Mouse (Mus musculus) MEL (cell line): ENCODE measurements around the gene Ppp2r5d. TPM values are rescaled to one million over a fixed set of nuclear protein-coding genes. Genes with fewer than 3 reads are reported as not detected.

Experiments used
- DNase-seq: peaks from one replicate; pipeline ENCODE4 v3.0.0; 2011; ENCODE audit warnings: low read depth, low spot score
- H3K27ac ChIP-seq: 2 replicates; pipeline ENCODE4 v1.5.1; 2012; ENCODE audit warnings: low read depth, mild to moderate bottlenecking, control low read depth, low read length, moderate library complexity; ENCODE audit not compliant: control insufficient read depth
- H3K27me3 ChIP-seq, 2 experiments: fragments of 150-350 bp in 1 of 2; sonication (generic) in 1 of 2; 2 replicates each; pipeline ENCODE4 v1.6.1; 2012; ENCODE audit warnings: low read length in 2 of 2, mild to moderate bottlenecking in 2 of 2, improper control_type of control experiment in 1 of 2, moderate library complexity in 1 of 2; ENCODE audit not compliant: insufficient read depth in 2 of 2, control insufficient read depth in 1 of 2
- H3K36me3 ChIP-seq, 2 experiments: 2 replicates each; pipeline ENCODE4 v1.6.1; 2012 to 2014; ENCODE audit warnings: low read length in 2 of 2, improper control_type of control experiment in 1 of 2, inconsistent platforms in 1 of 2, mild to moderate bottlenecking in 1 of 2; ENCODE audit not compliant: insufficient read depth in 2 of 2, control insufficient read depth in 1 of 2
- H3K4me1 ChIP-seq, 2 experiments: fragments of 150-350 bp in 1 of 2; sonication (generic) in 1 of 2; 2 replicates each; pipeline ENCODE4 v1.6.1; 2012; ENCODE audit warnings: low read length in 2 of 2, improper control_type of control experiment in 1 of 2, mild to moderate bottlenecking in 1 of 2; ENCODE audit not compliant: insufficient read depth in 2 of 2, control insufficient read depth in 1 of 2
- H3K4me3 ChIP-seq, 2 experiments: fragments of 150-350 bp in 1 of 2; sonication (generic) in 1 of 2; 2 replicates each; pipeline ENCODE4 v1.5.1; 2012; ENCODE audit warnings: low read depth in 2 of 2, low read length in 2 of 2, mild to moderate bottlenecking in 2 of 2, moderate library complexity in 2 of 2, control low read depth in 1 of 2, improper control_type of control experiment in 1 of 2; ENCODE audit not compliant: control insufficient read depth in 1 of 2, insufficient read depth in 1 of 2
- H3K79me2 ChIP-seq: 2 replicates; pipeline ENCODE4 v1.6.1; 2012; ENCODE audit warnings: mild to moderate bottlenecking, low read length, moderate library complexity; ENCODE audit not compliant: control insufficient read depth, poor library complexity, insufficient read depth
- H3K9ac ChIP-seq: 2 replicates; pipeline ENCODE4 v1.6.1; 2012; ENCODE audit warnings: low read depth, mild to moderate bottlenecking, control low read depth, low read length, moderate library complexity; ENCODE audit not compliant: control insufficient read depth, poor library complexity, severe bottlenecking
- H3K9me3 ChIP-seq: fragments of 150-350 bp; sonication (generic); replicated peaks from 2 replicates; pipeline ENCODE4 v1.6.1; 2012; ENCODE audit warnings: mild to moderate bottlenecking, low read length, improper control_type of control experiment, moderate library complexity; ENCODE audit not compliant: insufficient read depth
- BHLHE40 ChIP-seq: IDR thresholded peaks from 2 replicates; pipeline ENCODE4 v1.6.1; 2012; ENCODE audit warnings: low read depth, mild to moderate bottlenecking, inconsistent platforms, low read length, improper control_type of control experiment, borderline replicate concordance
- CHD1 ChIP-seq: IDR thresholded peaks from 2 replicates; pipeline ENCODE4 v1.6.1; 2012; ENCODE audit warnings: low read depth, mild to moderate bottlenecking, inconsistent platforms, low read length, improper control_type of control experiment
- CHD2 ChIP-seq: IDR thresholded peaks from 2 replicates; pipeline ENCODE4 v1.6.1; 2011; ENCODE audit warnings: low read length, improper control_type of control experiment
- ELF1 ChIP-seq: IDR thresholded peaks from 2 replicates; pipeline ENCODE4 v1.6.1; 2014; ENCODE audit warnings: low read depth, mild to moderate bottlenecking, inconsistent platforms, low read length, improper control_type of control experiment, moderate library complexity
- ETS1 ChIP-seq: IDR thresholded peaks from 2 replicates; pipeline ENCODE4 v1.6.1; 2012; ENCODE audit warnings: low read depth, mild to moderate bottlenecking, inconsistent platforms, low read length, improper control_type of control experiment, moderate library complexity
- GABPA ChIP-seq: IDR thresholded peaks from 2 replicates; pipeline ENCODE4 v1.6.1; 2012; ENCODE audit warnings: low read depth, mild to moderate bottlenecking, inconsistent platforms, low read length, improper control_type of control experiment, moderate library complexity
- HCFC1 ChIP-seq: IDR thresholded peaks from 2 replicates; pipeline ENCODE4 v1.6.1; 2012; ENCODE audit warnings: low read depth, mild to moderate bottlenecking, inconsistent platforms, low read length, improper control_type of control experiment, moderate library complexity
- MAFK ChIP-seq: IDR thresholded peaks from 2 replicates; pipeline ENCODE4 v1.6.1; 2011; ENCODE audit warnings: low read depth, mild to moderate bottlenecking, low read length, improper control_type of control experiment, borderline replicate concordance
- MAX ChIP-seq: IDR thresholded peaks from 2 replicates; pipeline ENCODE4 v1.6.1; 2011; ENCODE audit warnings: low read length, improper control_type of control experiment
- MAZ ChIP-seq: IDR thresholded peaks from 2 replicates; pipeline ENCODE4 v1.6.1; 2012; ENCODE audit warnings: low read depth, mild to moderate bottlenecking, inconsistent platforms, low read length, improper control_type of control experiment
- MEF2A ChIP-seq: IDR thresholded peaks from 2 replicates; pipeline ENCODE4 v1.6.1; 2014; ENCODE audit warnings: low read depth, mild to moderate bottlenecking, inconsistent platforms, low read length, improper control_type of control experiment; ENCODE audit not compliant: poor library complexity, insufficient replicate concordance, severe bottlenecking; ENCODE audit errors: extremely low read depth
- MYC ChIP-seq: IDR thresholded peaks from 2 replicates; pipeline ENCODE4 v1.6.1; 2011; ENCODE audit warnings: low read depth, mild to moderate bottlenecking, low read length, improper control_type of control experiment, moderate library complexity
- NRF1 ChIP-seq: IDR thresholded peaks from 2 replicates; pipeline ENCODE4 v1.6.1; 2014; ENCODE audit warnings: low read depth, mild to moderate bottlenecking, inconsistent platforms, low read length, improper control_type of control experiment, moderate library complexity; ENCODE audit not compliant: poor library complexity, insufficient read depth, severe bottlenecking
- POLR2A ChIP-seq, 2 experiments: IDR thresholded peaks; 2 replicates each; pipeline ENCODE4 v1.6.1; 2011 to 2012; ENCODE audit warnings: low read length in 2 of 2, mild to moderate bottlenecking in 2 of 2, control low read depth in 1 of 2, improper control_type of control experiment in 1 of 2, low read depth in 1 of 2, moderate library complexity in 1 of 2; ENCODE audit not compliant: control insufficient read depth in 1 of 2, insufficient read depth in 1 of 2, poor library complexity in 1 of 2
- POLR2AphosphoS2 ChIP-seq: IDR thresholded peaks from 2 replicates; pipeline ENCODE4 v1.6.1; 2011; ENCODE audit warnings: low read length, improper control_type of control experiment
- POLR2AphosphoS5 ChIP-seq: IDR thresholded peaks from 2 replicates; pipeline ENCODE4 v1.6.1; 2012; ENCODE audit warnings: low read depth, borderline replicate concordance, mild to moderate bottlenecking, inconsistent platforms, low read length, moderate library complexity, mixed read lengths
- RAD21 ChIP-seq: IDR thresholded peaks from 2 replicates; pipeline ENCODE4 v1.6.1; 2011; ENCODE audit warnings: mild to moderate bottlenecking, low read depth, low read length, improper control_type of control experiment
- RCOR1 ChIP-seq: IDR thresholded peaks from 2 replicates; pipeline ENCODE4 v1.6.1; 2012; ENCODE audit warnings: low read depth, mild to moderate bottlenecking, inconsistent platforms, low read length, improper control_type of control experiment
- TAL1 ChIP-seq: IDR thresholded peaks from 2 replicates; pipeline ENCODE4 v1.6.1; 2012; ENCODE audit warnings: mild to moderate bottlenecking, inconsistent platforms, low read length, moderate library complexity, mixed read lengths
- USF1 ChIP-seq: IDR thresholded peaks from 2 replicates; pipeline ENCODE4 v1.6.1; 2014; ENCODE audit warnings: low read depth, mild to moderate bottlenecking, inconsistent platforms, low read length, improper control_type of control experiment, moderate library complexity
- ZKSCAN1 ChIP-seq: IDR thresholded peaks from 2 replicates; pipeline ENCODE4 v1.6.1; 2012; ENCODE audit warnings: low read depth, mild to moderate bottlenecking, inconsistent platforms, low read length, improper control_type of control experiment, moderate library complexity
- polyA plus RNA-seq, 2 experiments: library from polyadenylated mRNA; stranded (reverse) in 1 of 2; unstranded in 1 of 2; fragments of >175 nt in 1 of 2; fragments of >200 nt in 1 of 2; gene quantifications; 2 replicates each; pipeline versions ENCODE4 v1.2.1 to v1.2.4; 2012; ENCODE audit warnings: low replicate concordance in 2 of 2, low read depth in 1 of 2; ENCODE audit not compliant: insufficient read length in 2 of 2, insufficient read depth in 1 of 2, missing spikeins in 1 of 2
- total RNA-seq: library from RNA; depleted of rRNA; stranded (reverse); fragments of 300-350 nt; gene quantifications from 2 replicates; pipeline ENCODE4 v1.2.3, GENCODE M21; 2012

Gene Ppp2r5d
- total and polyA plus RNA-seq, 3 experiments: 47.6 to 82.9 (median 80.4) TPM

- peaks cover 5% of the 10 kb centered on the region for H3K79me2 ChIP-seq
- no peak overlapping the region for H3K4me3 ChIP-seq
- peaks cover 0 to 8% of the 10 kb centered on the region in 2 experiments; a peak in 1 of 4 replicates for H3K4me1 ChIP-seq
- H3K27ac ChIP-seq: no peak overlapping the region
- DNase-seq: no peak
- no peaks in the 10 kb centered on the region for H3K27me3 ChIP-seq
- no peak overlapping the region for H3K9ac ChIP-seq
- H3K9me3 ChIP-seq: no peaks in the 10 kb centered on the region
- TF ChIP-seq GABPA (no peak), MAX (no peak), MEF2A (no peak), RAD21 (no peak), POLR2AphosphoS5 (no peak), RCOR1 (no peak), USF1 (no peak), POLR2AphosphoS2 (no peak)
- TF ChIP-seq, all 39 proteins: peak for 0
- H3K36me3 ChIP-seq: peaks cover 0 to 4% of the 10 kb centered on the region in 2 experiments; a peak in 2 of 4 replicates
Measured at GRCm38 (mm10) chr17:46642060-46642459, 62.9 kb downstream of the Ppp2r5d start.

- no peaks in the 10 kb centered on the region for H3K9me3 ChIP-seq
- no peaks in the 10 kb centered on the region for H3K36me3 ChIP-seq
- no peaks in the 10 kb centered on the region for H3K27me3 ChIP-seq
- TF ChIP-seq MAFK (no peak), BHLHE40 (no peak), CHD1 (no peak), ZKSCAN1 (no peak), ELF1 (no peak), MAZ (no peak), GABPA (no peak), TAL1 (no peak), MEF2A (no peak), NRF1 (no peak), CHD2 (no peak), ETS1 (no peak), MYC (no peak), HCFC1 (no peak), POLR2A (IDR thresholded peaks at IDR 0.05; ENCODE audit: control insufficient read depth in 1 of 2, insufficient read depth in 1 of 2, low read depth in 1 of 2, low read length in 2 of 2, poor library complexity in 1 of 2) (no peak)
- H3K4me1 ChIP-seq: peaks cover 0 to 11% of the 10 kb centered on the region in 2 experiments; a peak in 2 of 4 replicates
- DNase-seq: no peak
- no peaks in the 10 kb centered on the region for H3K79me2 ChIP-seq
- H3K9ac ChIP-seq: no peak overlapping the region
- no peak overlapping the region for H3K4me3 ChIP-seq
- no peak overlapping the region for H3K27ac ChIP-seq
Measured at GRCm38 (mm10) chr17:46639929-46640328, 65.0 kb downstream of the Ppp2r5d start.
